Mouse (Mus musculus): ENCODE data around the gene Uhrf1bp1. TPM values are rescaled to one million over a fixed set of nuclear protein-coding genes. Genes with fewer than 3 reads are reported as not detected.

Uhrf1bp1 gene
- polyA plus RNA-seq, 1 experiment, result 14.8 TPM

GRCm38 (mm10) chr17:27947155-27947554 is 90.9 kb downstream of the Uhrf1bp1 start:
- DNase-seq (ENCODE audit: low read depth), result no peak

Other genes with a start within 250 kb of the Uhrf1bp1 start
- gene Nudt3, start 232.9 kb upstream of the Uhrf1bp1 start, polyA plus RNA-seq (2012; rRNA removed), result 51.3 and 66.3 TPM in 2 replicates
- not detected in 2 replicates for gene RPS10-NUDT3, start 221.2 kb upstream of the Uhrf1bp1 start, polyA plus RNA-seq (2012; rRNA removed)
- 1,086 and 1,236 TPM in 2 replicates for gene Rps10, start 219.8 kb upstream of the Uhrf1bp1 start, polyA plus RNA-seq (2012; rRNA removed)
- 5.4 and 10.1 TPM in 2 replicates for gene Pacsin1, start 200.9 kb upstream of the Uhrf1bp1 start, polyA plus RNA-seq (2012; rRNA removed)
- 1.6 and 1.7 TPM in 2 replicates for gene Spdef, start 127.5 kb upstream of the Uhrf1bp1 start, polyA plus RNA-seq (2012; rRNA removed)
- 83.0 and 98.2 TPM in 2 replicates for gene D17Wsu92e, start 35.8 kb upstream of the Uhrf1bp1 start, polyA plus RNA-seq (2012; rRNA removed)
- gene Snrpc, start 18.3 kb upstream of the Uhrf1bp1 start, polyA plus RNA-seq (2012; rRNA removed), result 51.9 and 72.5 TPM in 2 replicates
- gene Anks1, start 52.9 kb downstream of the Uhrf1bp1 start, polyA plus RNA-seq (2012; rRNA removed), result 33.1 and 42.5 TPM in 2 replicates
- 12.5 and 14.0 TPM in 2 replicates for gene Taf11, start 53.4 kb downstream of the Uhrf1bp1 start, polyA plus RNA-seq (2012; rRNA removed)
- 26.7 and 38.1 TPM in 2 replicates for gene Tcp11, start 224.2 kb downstream of the Uhrf1bp1 start, polyA plus RNA-seq (2012; rRNA removed)

Data from gonadal fat pad, adult 2 months (tissue).